Mouse (Mus musculus): ENCODE measurements around the gene Mast4.

DNA sequence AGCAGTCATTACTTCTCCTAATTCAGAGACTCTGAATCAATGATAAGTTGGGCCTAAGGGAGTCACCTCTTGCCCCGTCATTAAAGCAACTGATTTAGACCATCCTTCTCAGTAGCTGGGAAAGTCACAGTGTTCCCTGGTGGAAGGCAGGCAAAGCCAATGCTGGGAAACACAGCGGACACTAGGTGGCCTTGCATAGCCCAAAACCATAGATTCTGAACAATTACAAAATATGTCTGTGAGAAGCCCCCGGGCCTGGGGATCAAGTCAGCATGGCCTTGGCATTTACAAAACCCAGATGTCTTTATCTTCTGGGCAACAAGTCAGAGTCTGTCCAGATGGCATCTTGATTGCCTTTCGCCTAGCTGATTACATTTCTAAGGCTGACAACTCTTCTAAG lies 649.4 kb downstream of the Mast4 start:
- no peak for TF ChIP-seq POLR2A (IDR thresholded peaks at IDR 0.05; ENCODE audit: extremely low read depth, insufficient read depth, low read length)
- no peak for TF ChIP-seq CTCF (IDR thresholded peaks at IDR 0.05; ENCODE audit: low read depth, low read length)
